Comparison of ENCODE assay signal across 13 mouse cellular contexts in the genomic region with DNA sequence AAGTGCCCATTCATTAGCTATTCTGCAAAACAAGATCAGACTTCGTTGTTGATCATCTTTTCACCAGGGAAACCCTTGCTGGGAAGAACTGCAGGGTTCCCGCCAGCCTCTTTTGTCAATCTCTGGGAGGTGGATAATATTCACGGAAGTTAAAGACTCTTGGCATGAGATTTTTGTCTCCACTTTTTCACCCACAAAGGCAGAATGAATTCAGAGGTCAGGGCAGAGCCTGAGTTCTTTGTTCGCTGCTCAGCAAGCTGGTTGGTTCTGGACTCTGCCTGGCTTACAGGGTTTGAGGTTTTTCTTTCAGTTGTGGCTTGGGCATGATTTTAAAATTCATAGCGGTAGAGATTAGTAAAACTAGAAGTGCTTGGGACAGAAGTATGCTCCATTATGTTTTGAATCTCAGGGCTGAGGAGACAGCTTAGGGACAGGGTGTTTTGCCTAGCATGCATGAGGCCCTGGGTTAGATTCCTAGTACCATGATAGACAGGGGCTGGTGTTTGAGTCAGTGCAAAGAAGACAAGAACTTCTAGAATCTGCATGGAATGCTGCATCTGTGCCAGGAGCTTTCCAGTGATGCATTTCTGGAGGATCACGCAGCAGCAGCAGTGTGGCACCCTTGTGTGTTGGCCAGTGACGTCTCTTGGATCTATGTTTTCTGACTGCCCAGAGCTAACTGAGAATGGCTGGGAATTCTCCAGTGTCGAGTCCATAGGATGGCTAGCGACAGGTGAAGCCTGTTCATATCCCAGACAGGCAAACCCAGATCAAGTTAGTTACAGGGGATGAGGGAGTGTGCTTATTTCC. TPM values are rescaled to one million over a fixed set of nuclear protein-coding genes. Genes with fewer than 3 reads are reported as not detected.
DNase-seq lines count a peak whose midpoint lies in the region; ATAC-seq lines count a peak whose summit lies in the region.
"Had no signal": no experiment of that assay in that cellular context is flagged by ENCODE, and none has a peak within 500 bp of the region (broad histone marks: within the 10 kb centered on the region; RNA-seq: fewer than 3 reads in every experiment).

No protein-coding gene starts in this region.

- peak; percentile 61; the same call in 1 of the 2 replicates for ATAC-seq in limb, embryonic 15.5 days (ENCODE audit: insufficient number of reproducible peaks, low FRiP score, low TSS enrichment, low read depth)

- H3K36me3 ChIP-seq in limb, embryonic 15.5 days: no peaks in the 10 kb centered on the region

- peak overlapping the region; percentile 3; the same call in 1 of the 2 replicates for H3K27ac ChIP-seq in limb, embryonic 15.5 days
- H3K27ac ChIP-seq: left cerebral cortex, adult 2 months had no signal

- H3K4me3 ChIP-seq in limb, embryonic 15.5 days: no peak overlapping the region
- H3K4me3 ChIP-seq: erythroblast, embryonic 14.5 days; left cerebral cortex, adult 2 months; myocyte had no signal

- intact Hi-C loops in left cerebral cortex, postnatal 4 days (cut with DNase I): no loop called here

- DNase-seq in left cerebral cortex, postnatal 4 days: peak; percentile 16
- no peak for DNase-seq in left cerebral cortex, adult 18-20 months (ENCODE audit: low spot score in 2 of 2)
- DNase-seq in fibroblast of lung, adult 2 months (ENCODE audit: low read depth): peak; percentile 40
- DNase-seq in retina, postnatal 1 day: peak; percentile 17
- no peak for DNase-seq in lung, postnatal 25 days (ENCODE audit: low spot score)
- DNase-seq in kidney, postnatal 10 days: no peak
- DNase-seq: kidney, adult 2 months; thymus, postnatal 25 days had no signal

- H3K4me2 ChIP-seq in limb, embryonic 15.5 days: no peak overlapping the region

- peaks cover 21% of the 10 kb centered on the region for H3K4me1 ChIP-seq in limb, embryonic 15.5 days

- no peaks in the 10 kb centered on the region for H3K27me3 ChIP-seq in limb, embryonic 15.5 days

- 57% methylated on average over 9 of the region's 9 CpGs for WGBS in limb, embryonic 15.5 days

- no peaks in the 10 kb centered on the region for H3K9me3 ChIP-seq in limb, embryonic 15.5 days

- H3K9ac ChIP-seq in limb, embryonic 15.5 days: no peak overlapping the region

RNA-seq across cellular contexts. Expression of gene Plce1, which starts 7.4 kb away (rescaled TPM):
- 1 to 10 TPM; 9.0 to 9.1 TPM for total RNA-seq in left cerebral cortex, postnatal 4 days (2021)
- 1 to 10 TPM; 4.9 to 5.3 TPM for total RNA-seq in left cerebral cortex, adult 18-20 months (2021)
- polyA plus RNA-seq in limb, embryonic 15.5 days (2015; fragmentation: Nextera tagmentation; extraction: Ambion mirVana): 8.2 and 8.5 TPM in 2 replicates
- total RNA-seq: granulocyte monocyte progenitor cell, adult 5-6 weeks had no signal
- polyA plus RNA-seq: erythroblast, embryonic 14.5 days had no signal

Comparison
In these comparisons a context has a peak if more than half of its experiments do, and no peak if none do; other contexts are left out.
1. DNase-seq: peak in left cerebral cortex, postnatal 4 days (single experiment), fibroblast of lung, adult 2 months (single experiment) and retina, postnatal 1 day (single experiment); none in left cerebral cortex, adult 18-20 months (0 of 2), lung, postnatal 25 days (single experiment) and kidney, postnatal 10 days (single experiment).